Mouse (Mus musculus): ENCODE data around the gene Utrn.

DNA sequence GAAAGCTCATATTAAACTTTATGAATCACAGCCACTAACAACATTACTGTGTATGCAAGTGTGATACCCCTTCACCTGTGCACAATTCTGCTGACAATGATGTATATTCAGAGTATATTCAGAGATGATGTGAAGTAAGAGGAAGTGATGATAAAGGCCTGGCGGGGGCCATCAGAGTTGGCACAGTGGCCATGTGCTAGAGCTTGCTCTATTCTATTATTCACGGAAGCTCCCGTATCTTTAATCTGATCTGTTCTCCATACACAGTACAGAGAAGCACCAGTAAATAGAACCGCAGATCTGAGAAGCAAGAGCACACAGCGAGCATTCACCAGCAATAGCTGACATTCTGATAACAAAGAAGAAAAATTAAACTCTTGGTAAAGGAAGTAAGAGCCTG, 238.2 kb downstream of the Utrn start:
- no peak for TF ChIP-seq CTCF (IDR thresholded peaks at IDR 0.05; ENCODE audit: low read depth)
- TF ChIP-seq EP300 (IDR thresholded peaks at IDR 0.05; ENCODE audit: low read depth) = no peak
